Mouse (Mus musculus) neural tube, embryonic 11.5 days (tissue): Measurements from ENCODE around the gene Mocs1. TPM values are rescaled to one million over a fixed set of nuclear protein-coding genes. Genes with fewer than 3 reads are reported as not detected.

Source experiments
- polyA plus RNA-seq: library from polyadenylated mRNA; unstranded; fragments of >200 nt; fragmentation: Nextera tagmentation; extraction: Ambion mirVana; gene quantifications from 2 replicates; pipeline ENCODE4 v1.2.1, GENCODE M21; 2014

Gene Mocs1
- polyA plus RNA-seq, 1 experiment from 2014 or later, result 7.1 TPM

Other genes with a start within 250 kb of the Mocs1 start
- gene Daam2, start 136.0 kb downstream of the Mocs1 start, polyA plus RNA-seq, result 5.3 TPM in 2 replicates
- gene Kif6, start 186.8 kb downstream of the Mocs1 start, polyA plus RNA-seq, result 3.5 and 4.0 TPM in 2 replicates